ENCODE assay signal across 8 mouse cellular contexts in genomic region chr8:120114315-120114841, GRCm38 (mm10). TPM values are rescaled to one million over a fixed set of nuclear protein-coding genes. Genes with fewer than 3 reads are reported as not detected.
DNase-seq lines count a peak whose midpoint lies in the region; ATAC-seq and TF ChIP-seq lines count a peak whose summit lies in the region.

No protein-coding gene starts in this region.

- WGBS in hindbrain, embryonic 13.5 days, result 1% methylated on average over 45 of the region's 46 CpGs
- 3% methylated on average over 46 of the region's 46 CpGs for WGBS in liver, embryonic 14.5 days (ENCODE audit: insufficient replicate concordance)

- no peak; the same call in 1 of the 2 replicates for ATAC-seq in hindbrain, embryonic 13.5 days (ENCODE audit: low FRiP score)
- ATAC-seq in liver, embryonic 14.5 days (ENCODE audit: insufficient read depth), result peak; percentile 14
- ATAC-seq in monocyte, adult 5-6 weeks (replicated peaks; ENCODE audit: insufficient number of reproducible peaks, low FRiP score, low TSS enrichment, poor library complexity, severe bottlenecking), result no peak

- peak overlapping the region; percentile 61 for H3K4me3 ChIP-seq in left cerebral cortex, adult 2 months
- peak overlapping the region; percentile 74 for H3K4me3 ChIP-seq in hindbrain, embryonic 13.5 days
- H3K4me3 ChIP-seq in liver, embryonic 14.5 days (ENCODE audit: insufficient read depth in 1 of 2, low read depth in 2 of 2, low read length in 2 of 2), result peak overlapping the region; percentile 20 to 67

- H3K27ac ChIP-seq in left cerebral cortex, adult 2 months, result peak overlapping the region; percentile 81
- H3K27ac ChIP-seq in hindbrain, embryonic 13.5 days, result peak overlapping the region; percentile 82
- H3K27ac ChIP-seq in liver, embryonic 14.5 days, result no peak overlapping the region

- DNase-seq in left cerebral cortex, adult 2 months (ENCODE audit: extremely low spot score in 1 of 2, low spot score in 2 of 2), result peak in 1 of 2 experiments; percentile 45
- no peak for DNase-seq in left cerebral cortex, postnatal 10 days (ENCODE audit: extremely low spot score in 1 of 2, low spot score in 2 of 2)
- peak; percentile 52 for DNase-seq in ES-CJ7 (ENCODE audit: low read depth, low spot score)
- peak; percentile 72 to 76 for DNase-seq in cerebellum, adult 18-20 months
- DNase-seq in liver, embryonic 14.5 days (ENCODE audit: low read depth in 3 of 3, low spot score in 3 of 3), result no peak
- peak; percentile 44 to 47 for DNase-seq in urinary bladder, adult 18-20 months (ENCODE audit: low spot score in 2 of 2)

- H3K4me1 ChIP-seq in hindbrain, embryonic 13.5 days (replicated peaks), result peaks cover 17% of the 10 kb centered on the region
- H3K4me1 ChIP-seq in liver, embryonic 14.5 days (replicated peaks; ENCODE audit: control insufficient read depth in 2 of 2, insufficient read depth in 2 of 2, low read length in 1 of 2), result peaks cover 2 to 9% of the 10 kb centered on the region in 2 experiments; a peak in 3 of 4 replicates

- H3K4me2 ChIP-seq in hindbrain, embryonic 13.5 days, result peak overlapping the region; percentile 60
- peak overlapping the region; percentile 99 for H3K4me2 ChIP-seq in liver, embryonic 14.5 days (ENCODE audit: low read depth)

- H3K9ac ChIP-seq in hindbrain, embryonic 13.5 days, result peak overlapping the region; percentile 87
- no peak overlapping the region for H3K9ac ChIP-seq in liver, embryonic 14.5 days (replicated peaks)

- no peak for TF ChIP-seq CTCF in left cerebral cortex, adult 2 months (IDR thresholded peaks at IDR 0.05)
- TF ChIP-seq CTCF in liver, embryonic 14.5 days (IDR thresholded peaks at IDR 0.05; ENCODE audit: low read depth), result no peak

- no peaks in the 10 kb centered on the region for H3K36me3 ChIP-seq in hindbrain, embryonic 13.5 days
- H3K36me3 ChIP-seq in liver, embryonic 14.5 days (replicated peaks; ENCODE audit: control insufficient read depth, insufficient read depth, low read depth), result no peaks in the 10 kb centered on the region

- peaks cover 32% of the 10 kb centered on the region for H3K27me3 ChIP-seq in hindbrain, embryonic 13.5 days
- peaks cover 27% of the 10 kb centered on the region for H3K27me3 ChIP-seq in liver, embryonic 14.5 days (ENCODE audit: control insufficient read depth, insufficient read depth, low read length)

- no peak for TF ChIP-seq EP300 in liver, embryonic 14.5 days (IDR thresholded peaks at IDR 0.05; ENCODE audit: low read depth)

- H3K9me3 ChIP-seq in hindbrain, embryonic 13.5 days, result no peaks in the 10 kb centered on the region
- H3K9me3 ChIP-seq in liver, embryonic 14.5 days (ENCODE audit: control insufficient read depth, low read length), result no peaks in the 10 kb centered on the region

- intact Hi-C loops in left cerebral cortex, adult 2 months (cut with DNase I), result loop anchor here (2.0 kb wide), 1 partner anchor 26 kb away; no protein-coding TSS in a partner anchor
- intact Hi-C loops in left cerebral cortex, postnatal 10 days (cut with DNase I), result no loop called here

RNA-seq across cellular contexts. Expression of gene 6430548M08Rik, which starts 0.4 kb away (rescaled TPM):
- total RNA-seq in left cerebral cortex, adult 2 months (2021), result 100 to 1,000 TPM; 234 to 249 TPM
- total RNA-seq in left cerebral cortex, postnatal 10 days (2021), result 100 to 1,000 TPM; 105 TPM
- 23.2 and 24.8 TPM in 2 replicates for polyA plus RNA-seq in hindbrain, embryonic 13.5 days (2015; fragmentation: Nextera tagmentation; extraction: Ambion mirVana)
- 0.73 and 0.83 TPM in 2 replicates for polyA plus RNA-seq in liver, embryonic 14.5 days (2012; rRNA removed)
- 1.00 and 2.5 TPM in 2 replicates for polyA plus RNA-seq in liver, embryonic 14.5 days (2014; fragmentation: Nextera tagmentation; extraction: Ambion mirVana)
- total RNA-seq in monocyte, adult 5-6 weeks (2017), result 101 to 149 TPM (median 129 TPM) in 3 replicates

RNA-seq across cellular contexts. Expression of gene Zdhhc7, which starts 13.1 kb away (rescaled TPM):
- 10 to 100 TPM; 33.5 to 38.5 TPM for total RNA-seq in left cerebral cortex, adult 2 months (2021)
- 10 to 100 TPM; 32.4 to 36.1 TPM for total RNA-seq in left cerebral cortex, postnatal 10 days (2021)
- polyA plus RNA-seq in hindbrain, embryonic 13.5 days (2015; fragmentation: Nextera tagmentation; extraction: Ambion mirVana), result 27.9 and 29.3 TPM in 2 replicates
- polyA plus RNA-seq in liver, embryonic 14.5 days (2012; rRNA removed), result 12.1 and 12.2 TPM in 2 replicates
- 9.2 and 11.4 TPM in 2 replicates for polyA plus RNA-seq in liver, embryonic 14.5 days (2014; fragmentation: Nextera tagmentation; extraction: Ambion mirVana)
- 24.9 to 42.9 TPM (median 27.3 TPM) in 3 replicates for total RNA-seq in monocyte, adult 5-6 weeks (2017)

Comparison
In these comparisons a context has a peak if more than half of its experiments do, and no peak if none do; other contexts are left out.
1. DNase-seq: peak in ES-CJ7 (single experiment), cerebellum, adult 18-20 months (2 of 2) and urinary bladder, adult 18-20 months (2 of 2); none in left cerebral cortex, postnatal 10 days (0 of 2) and liver, embryonic 14.5 days (0 of 3).
2. Peak in every context shown above with its lines, with median percentiles within 50 percentile points of each other: H3K4me3 ChIP-seq.